Mouse (Mus musculus) heart, postnatal 4 days (tissue): ENCODE measurements around the gene Hist1h2bp. TPM values are rescaled to one million over a fixed set of nuclear protein-coding genes. Genes with fewer than 3 reads are reported as not detected.
A peak's percentile ranks its signal among the peaks of the same experiment; 100 is the strongest.

Experiments used
- DNase-seq: peaks from one replicate; pipeline ENCODE4 v3.0.0; 2021
- total RNA-seq, 2 experiments: library from RNA; stranded (reverse); gene quantifications; 2 replicates each; pipeline ENCODE4 v1.2.3; 2021

The Hist1h2bp gene
- 100 to 1,000 TPM; 213 to 224 TPM for total RNA-seq

GRCm38 (mm10) chr13:21786899-21787629 lies at the start of gene Hist1h2bp, which contains the start of gene Hist1h2an:
Gene Hist1h2bp (plus strand): TSS chr13:21787461.
Gene Hist1h2an (minus strand): TSS chr13:21787218.
- peak; percentile 88 for DNase-seq

DNA sequence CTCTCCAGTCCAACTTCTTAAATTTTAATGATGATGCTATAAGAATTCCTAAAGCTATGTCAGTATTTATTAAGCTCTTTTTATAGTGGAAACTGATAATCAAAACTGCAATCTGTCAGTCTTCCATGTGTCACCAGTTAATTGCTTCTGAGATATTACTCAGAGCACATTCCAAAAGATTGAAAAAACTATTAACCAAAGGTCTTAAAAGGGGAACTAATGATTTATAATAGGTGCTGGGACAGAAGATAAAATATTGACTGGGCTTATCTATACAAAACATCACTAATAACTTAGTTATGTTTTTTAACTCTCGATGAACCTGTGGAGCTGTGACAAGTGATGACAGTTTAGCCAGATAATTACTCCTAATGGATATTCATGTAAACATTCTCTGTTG lies 42.3 kb upstream of the Hist1h2bp start:
- no peak for DNase-seq

DNA sequence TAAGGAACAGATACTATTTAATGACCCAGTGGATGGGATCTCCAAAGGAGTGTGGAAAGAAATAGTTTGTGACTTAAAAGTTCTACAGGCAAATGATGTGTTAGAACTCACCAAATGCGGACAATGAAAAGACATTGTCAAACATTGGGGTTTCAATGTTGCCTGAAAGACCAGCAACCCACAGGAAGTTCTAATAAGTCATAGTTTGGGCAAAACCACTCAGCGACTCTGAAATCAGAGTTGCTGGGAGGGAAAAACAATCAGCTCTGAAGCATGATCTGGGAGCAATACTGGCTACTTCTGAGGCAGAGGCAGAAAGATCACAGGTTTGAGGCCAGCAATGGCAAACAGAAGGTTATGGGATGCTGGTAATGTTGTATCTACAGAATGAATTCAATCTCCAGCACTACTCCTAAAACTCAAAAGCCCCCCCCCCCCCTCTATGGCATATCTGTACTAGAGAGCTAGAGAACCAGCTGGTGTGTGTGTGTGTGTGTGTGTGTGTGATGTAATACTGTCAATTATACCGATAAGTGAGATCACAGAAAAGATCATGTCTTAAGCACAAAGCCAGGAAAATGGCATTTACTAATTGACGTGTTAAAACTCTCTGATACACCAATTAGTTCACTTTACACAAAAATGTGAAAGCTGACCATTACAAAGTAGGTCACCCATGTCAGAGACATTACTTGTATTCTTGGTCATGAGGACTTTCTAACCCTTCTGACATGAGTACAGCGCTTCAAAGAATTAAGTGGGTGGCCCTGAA lies 37.7 kb upstream of the Hist1h2bp start:
- DNase-seq: no peak

- peak; percentile 92 for DNase-seq
Observed at GRCm38 (mm10) chr13:21750159-21751017, 36.9 kb upstream of the Hist1h2bp start, which contains the start of gene Hist1h4k. Gene Hist1h4k (minus strand): TSS chr13:21750505.

- no peak for DNase-seq
Observed at GRCm38 (mm10) chr13:21751417-21751816, 35.8 kb upstream of the Hist1h2bp start.

GRCm38 (mm10) chr13:21751827-21752226 lies 35.4 kb upstream of the Hist1h2bp start:
- DNase-seq: no peak

DNA sequence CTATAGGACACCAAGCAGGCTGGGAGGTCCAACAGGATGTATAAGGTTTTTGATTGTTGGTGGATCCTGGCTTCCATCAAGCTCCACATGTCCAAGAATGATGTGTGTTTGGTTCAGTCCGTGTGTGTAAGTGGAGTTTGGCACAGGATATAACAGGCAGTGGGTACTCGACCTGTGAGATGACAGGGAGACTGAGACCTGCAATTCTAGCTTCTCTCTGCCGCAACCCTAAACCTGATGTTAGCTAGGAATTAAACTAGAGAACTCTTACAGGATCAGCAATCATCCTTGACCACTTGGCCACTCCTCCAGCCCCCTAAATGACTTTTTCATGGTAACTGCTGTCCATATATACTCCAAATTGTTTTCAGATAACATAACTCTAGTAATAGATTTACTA lies 34.9 kb upstream of the Hist1h2bp start:
- DNase-seq: no peak

- no peak for DNase-seq
Observed at GRCm38 (mm10) chr13:21753051-21753523, 34.2 kb upstream of the Hist1h2bp start.

DNA sequence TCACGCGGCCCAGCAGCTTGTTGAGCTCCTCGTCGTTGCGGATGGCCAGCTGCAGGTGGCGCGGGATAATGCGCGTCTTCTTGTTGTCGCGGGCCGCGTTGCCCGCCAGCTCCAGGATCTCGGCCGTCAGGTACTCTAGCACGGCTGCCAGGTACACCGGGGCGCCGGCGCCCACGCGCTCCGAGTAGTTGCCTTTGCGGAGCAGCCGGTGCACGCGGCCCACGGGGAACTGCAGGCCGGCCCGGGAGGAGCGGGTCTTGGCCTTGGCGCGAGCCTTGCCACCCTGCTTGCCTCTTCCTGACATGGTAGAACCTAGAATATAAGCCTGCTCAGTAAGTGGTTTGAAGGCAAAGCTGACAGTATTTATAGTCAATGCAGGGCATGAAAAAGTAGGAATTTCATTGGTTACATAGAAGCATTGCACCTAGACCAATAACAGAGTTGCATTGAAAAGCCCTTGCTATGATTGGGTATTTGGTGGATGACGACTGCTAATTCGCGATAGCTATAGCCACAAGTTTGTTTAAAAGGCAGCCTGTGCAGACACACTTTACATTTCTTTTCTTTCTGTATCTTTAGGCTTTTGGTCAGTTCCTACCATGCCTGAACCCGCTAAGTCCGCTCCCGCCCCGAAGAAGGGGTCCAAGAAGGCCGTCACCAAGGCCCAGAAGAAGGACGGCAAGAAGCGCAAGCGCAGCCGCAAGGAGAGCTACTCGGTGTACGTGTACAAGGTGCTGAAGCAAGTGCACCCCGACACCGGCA lies 33.6 kb upstream of the Hist1h2bp start, which contains the start of the genes Hist1h2ak and Hist1h2bn:
TSS of gene Hist1h2ak (minus strand) at position 304 of the 762 bp plus-strand sequence.
TSS of gene Hist1h2bn (plus strand) at position 600 of the 762 bp plus-strand sequence.
- DNase-seq: peak; percentile 62

- peak; percentile 48 for DNase-seq
Observed at GRCm38 (mm10) chr13:21754294-21755001, 32.8 kb upstream of the Hist1h2bp start.

GRCm38 (mm10) chr13:21755707-21756106 lies 31.6 kb upstream of the Hist1h2bp start:
- no peak for DNase-seq

DNA sequence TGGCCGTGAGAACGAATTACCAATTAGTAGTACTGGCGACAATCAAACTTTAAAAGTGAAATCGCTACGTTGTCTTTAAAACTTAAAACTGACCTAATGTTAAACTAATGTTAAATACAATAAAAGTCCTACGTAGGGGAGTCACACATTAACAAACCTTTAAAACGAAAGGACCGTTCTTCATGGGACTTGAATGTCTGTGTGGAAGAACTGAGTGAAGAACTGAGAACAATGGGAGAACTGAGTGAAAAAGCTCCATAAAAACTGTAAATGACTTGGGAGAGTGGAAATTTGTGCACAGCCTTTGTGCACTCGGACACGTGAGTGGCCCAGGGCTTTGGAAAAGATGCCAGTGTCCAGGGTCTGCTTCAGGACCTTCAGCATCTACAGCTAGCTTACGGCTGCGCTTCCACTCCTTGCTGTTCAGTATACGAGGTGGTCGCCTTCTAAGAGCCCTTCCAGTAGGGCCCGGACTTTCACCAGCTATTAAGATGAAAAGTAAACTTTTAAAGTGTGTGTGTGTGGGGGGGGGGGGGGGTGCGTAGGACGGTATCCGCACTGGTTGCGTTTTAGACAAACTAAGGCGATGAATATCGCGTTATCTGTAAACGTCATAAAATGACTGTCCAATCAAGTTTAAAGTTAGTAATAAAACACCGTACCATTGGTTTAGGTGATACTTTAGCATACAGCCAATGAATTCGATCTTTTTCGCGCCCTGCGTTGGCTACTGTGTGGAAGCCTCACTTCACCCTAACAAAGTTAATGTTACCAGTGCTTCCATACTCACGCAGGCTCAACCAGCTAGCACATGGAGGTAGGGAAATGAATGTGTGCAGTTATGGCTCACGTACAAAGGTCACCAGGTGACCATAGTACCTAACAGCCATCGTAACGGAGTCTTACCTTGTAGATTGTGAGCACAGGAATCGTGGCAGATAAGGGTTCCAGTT lies 8.2 kb upstream of the Hist1h2bp start:
- DNase-seq: peak; percentile 71

DNA sequence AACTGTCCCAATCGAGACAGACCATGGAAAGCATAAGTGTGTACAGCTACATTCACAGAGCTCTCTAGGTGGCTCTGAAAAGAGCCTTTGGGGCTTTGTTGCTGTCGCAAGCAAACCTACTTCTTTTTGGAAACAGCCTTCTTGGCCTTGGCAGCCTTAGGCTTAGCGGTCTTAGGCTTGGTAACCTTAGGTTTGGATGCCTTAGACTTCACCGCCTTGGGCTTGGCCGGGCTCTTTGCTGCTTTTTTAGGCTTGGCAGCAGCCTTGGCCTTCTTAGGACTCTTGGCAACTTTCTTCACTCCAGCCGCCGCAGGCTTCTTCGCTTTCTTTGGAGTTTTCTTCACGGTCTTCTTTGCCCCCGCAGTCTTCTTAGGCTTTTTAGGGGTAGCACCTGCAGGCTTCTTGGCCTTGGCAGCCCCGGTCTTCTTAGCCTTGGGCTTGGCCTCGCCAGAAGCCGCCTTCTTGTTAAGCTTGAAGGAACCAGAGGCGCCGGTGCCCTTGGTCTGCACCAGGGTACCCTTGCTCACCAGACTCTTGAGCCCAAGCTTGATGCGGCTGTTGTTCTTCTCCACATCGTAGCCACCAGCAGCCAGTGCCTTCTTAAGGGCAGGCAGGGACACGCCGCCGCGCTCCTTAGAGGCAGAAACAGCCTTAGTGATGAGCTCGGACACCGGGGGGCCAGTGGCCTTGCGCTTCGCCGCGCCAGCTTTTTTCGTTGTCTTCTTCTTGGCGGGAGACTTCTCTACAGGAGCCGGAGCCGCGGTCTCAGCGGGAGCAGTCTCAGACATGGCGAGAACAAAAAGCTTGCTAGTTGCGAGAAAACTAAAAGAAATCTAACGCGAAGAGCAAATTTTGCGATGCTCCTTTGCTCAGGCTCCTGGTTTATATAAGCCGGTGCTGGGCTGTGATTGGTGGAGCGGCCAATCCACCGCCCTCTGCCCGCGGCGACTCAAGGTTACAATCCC lies 7.2 kb upstream of the Hist1h2bp start, which contains the start of gene Hist1h1b:
TSS of gene Hist1h1b (minus strand) at position 859 of the 965 bp plus-strand sequence.
- DNase-seq: peak; percentile 72

- DNase-seq: no peak
Observed at GRCm38 (mm10) chr13:21781021-21781555, 6.2 kb upstream of the Hist1h2bp start.

DNA sequence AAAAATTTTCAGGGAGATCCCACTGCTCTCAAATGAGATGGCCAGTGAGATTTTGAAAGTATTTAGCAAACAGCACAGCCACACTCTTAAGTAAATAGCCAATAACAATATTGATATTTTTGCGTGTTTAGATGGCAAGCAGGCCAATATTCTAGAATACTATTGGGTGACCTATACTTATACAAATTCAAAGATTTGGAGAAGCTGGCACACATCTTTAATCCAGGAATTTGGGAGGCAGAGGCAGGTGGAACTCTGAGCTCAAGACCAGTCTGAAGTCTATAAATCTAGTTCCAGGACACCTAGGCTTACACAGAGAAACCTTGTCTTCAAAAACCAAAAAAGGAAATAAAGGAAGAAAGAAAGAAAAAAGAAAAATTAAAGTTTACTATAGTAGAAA lies 5.6 kb upstream of the Hist1h2bp start:
- no peak for DNase-seq

DNA sequence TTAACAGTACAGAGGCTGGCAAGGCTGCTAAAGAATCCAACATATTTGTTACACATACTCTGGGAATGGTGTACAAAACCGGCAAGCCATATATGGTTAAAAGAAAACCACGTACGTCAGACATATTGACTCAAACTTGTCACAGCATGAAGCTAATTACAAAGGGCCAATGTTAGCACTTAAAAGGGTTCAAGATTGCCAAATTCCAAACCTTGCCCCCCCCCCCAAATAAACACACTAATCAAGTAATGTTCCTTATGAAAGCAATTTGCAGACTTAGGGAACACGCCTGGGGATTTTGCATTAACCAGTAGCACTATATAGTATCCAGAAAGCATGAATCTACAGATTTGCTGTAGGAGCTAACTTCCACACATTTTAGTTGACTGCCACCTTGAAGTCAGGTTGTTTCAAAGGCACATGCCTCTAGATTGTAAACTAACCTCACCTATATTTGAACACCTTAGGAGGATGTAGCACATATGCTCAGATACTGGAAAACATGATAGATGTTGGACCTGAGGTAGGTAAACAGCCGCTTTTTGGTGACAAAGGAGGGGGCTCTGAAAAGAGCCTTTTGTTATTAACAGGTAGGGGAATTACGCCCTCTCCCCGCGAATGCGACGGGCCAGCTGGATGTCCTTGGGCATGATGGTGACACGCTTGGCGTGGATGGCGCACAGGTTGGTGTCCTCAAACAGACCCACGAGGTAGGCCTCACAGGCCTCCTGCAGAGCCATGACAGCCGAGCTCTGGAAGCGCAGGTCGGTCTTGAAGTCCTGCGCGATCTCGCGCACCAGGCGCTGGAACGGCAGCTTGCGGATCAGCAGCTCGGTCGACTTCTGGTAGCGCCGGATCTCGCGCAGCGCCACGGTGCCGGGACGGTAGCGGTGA lies 4.7 kb upstream of the Hist1h2bp start:
- peak; percentile 11 for DNase-seq

DNA sequence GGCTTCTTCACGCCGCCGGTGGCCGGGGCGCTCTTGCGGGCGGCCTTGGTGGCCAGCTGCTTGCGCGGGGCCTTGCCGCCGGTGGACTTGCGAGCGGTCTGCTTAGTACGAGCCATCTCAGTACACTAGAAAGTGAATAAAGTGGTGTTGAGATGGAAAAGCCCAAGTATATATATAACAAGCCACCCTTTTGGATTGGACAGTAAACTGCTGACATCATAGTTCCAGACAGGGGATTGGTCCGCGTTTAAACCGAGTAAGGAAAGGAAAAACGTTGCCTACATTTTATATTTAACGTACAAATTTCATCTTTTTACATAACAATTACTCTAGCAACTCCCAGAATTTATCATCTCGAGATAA lies 4.0 kb upstream of the Hist1h2bp start, which contains the start of gene Hist1h3i:
TSS of gene Hist1h3i (minus strand) at position 116 of the 363 bp plus-strand sequence.
- DNase-seq: peak; percentile 55
